Mouse (Mus musculus) myocyte (in vitro differentiated cells): ENCODE data around the gene Gprin3. TPM values are rescaled to one million over a fixed set of nuclear protein-coding genes. Genes with fewer than 3 reads are reported as not detected.
A peak's percentile ranks its signal among the peaks of the same experiment; 100 is the strongest.

Experiments
- H3K27me3 ChIP-seq: one replicate; pipeline ENCODE4 v1.6.1; 2011; ENCODE audit not compliant: control insufficient read depth, insufficient read depth, insufficient read length
- H3K36me3 ChIP-seq: one replicate; pipeline ENCODE4 v1.6.1; 2011; ENCODE audit not compliant: control insufficient read depth, insufficient read depth
- H3K4me2 ChIP-seq: one replicate; pipeline ENCODE4 v1.6.1; 2011; ENCODE audit warnings: low read depth, control low read depth
- H3K4me3 ChIP-seq: one replicate; pipeline ENCODE4 v1.5.1; 2011; ENCODE audit warnings: mild to moderate bottlenecking, control low read depth, moderate library complexity
- H3K79me2 ChIP-seq: one replicate; pipeline ENCODE4 v1.6.1; 2011; ENCODE audit not compliant: control insufficient read depth, insufficient read depth
- H3ac ChIP-seq: one replicate; pipeline ENCODE4 v1.6.1; 2011; ENCODE audit not compliant: control insufficient read depth, insufficient read length
- CEBPB ChIP-seq: IDR thresholded peaks from 2 replicates; pipeline ENCODE4 v1.6.1; 2011; ENCODE audit warnings: mild to moderate bottlenecking, moderate library complexity; ENCODE audit not compliant: poor library complexity, insufficient read depth, severe bottlenecking
- E2F4 ChIP-seq: IDR thresholded peaks from one replicate; pipeline ENCODE4 v1.6.1; 2011; ENCODE audit warnings: mild to moderate bottlenecking, control low read depth, moderate library complexity; ENCODE audit not compliant: insufficient read depth
- MAX ChIP-seq: IDR thresholded peaks from one replicate; pipeline ENCODE4 v1.6.1; 2011; ENCODE audit warnings: low read depth, mild to moderate bottlenecking, control low read depth
- MYOD1 ChIP-seq, 3 experiments: IDR thresholded peaks; one replicate each; pipeline ENCODE4 v1.6.1; 2011; ENCODE audit warnings: control low read depth in 2 of 3, low read depth in 2 of 3, mild to moderate bottlenecking in 2 of 3, moderate library complexity in 1 of 3; ENCODE audit not compliant: insufficient read length in 2 of 3, control insufficient read depth in 1 of 3
- MYOG ChIP-seq, 3 experiments: IDR thresholded peaks; one replicate each; pipeline ENCODE4 v1.6.1; 2011; ENCODE audit warnings: control low read depth in 2 of 3, low read depth in 2 of 3, mild to moderate bottlenecking in 2 of 3; ENCODE audit not compliant: insufficient read length in 2 of 3, control insufficient read depth in 1 of 3, insufficient read depth in 1 of 3
- POLR2A ChIP-seq: IDR thresholded peaks from one replicate; pipeline ENCODE4 v1.6.1; 2011; ENCODE audit warnings: low read depth, mild to moderate bottlenecking, control low read depth, moderate library complexity; ENCODE audit not compliant: insufficient read length
- POLR2AphosphoS2 ChIP-seq: IDR thresholded peaks from one replicate; pipeline ENCODE4 v1.6.1; 2011; ENCODE audit warnings: low read depth, control low read depth; ENCODE audit not compliant: insufficient read length
- REST ChIP-seq: IDR thresholded peaks from one replicate; pipeline ENCODE4 v1.6.1; 2011; ENCODE audit warnings: mild to moderate bottlenecking, control low read depth, moderate library complexity; ENCODE audit not compliant: insufficient read depth, insufficient read length
- SRF ChIP-seq: IDR thresholded peaks from one replicate; pipeline ENCODE4 v1.6.1; 2011; ENCODE audit warnings: low read depth; ENCODE audit not compliant: control insufficient read depth, insufficient read length
- TCF12 ChIP-seq: IDR thresholded peaks from one replicate; pipeline ENCODE4 v1.6.1; 2011; ENCODE audit warnings: mild to moderate bottlenecking, control low read depth; ENCODE audit not compliant: poor library complexity, insufficient read depth, severe bottlenecking
- TCF3 ChIP-seq: IDR thresholded peaks from one replicate; pipeline ENCODE4 v1.6.1; 2011; ENCODE audit warnings: low read depth, control low read depth; ENCODE audit not compliant: insufficient read length
- USF1 ChIP-seq: IDR thresholded peaks from one replicate; pipeline ENCODE4 v1.6.1; 2011; ENCODE audit warnings: low read depth, mild to moderate bottlenecking, control low read depth, moderate library complexity
- polyA plus RNA-seq: library from polyadenylated mRNA; unstranded; fragments of >200 nt; fragmentation: generic; extraction: Trizol; gene quantifications from one replicate; pipeline ENCODE4 v1.2.1, GENCODE M21; 2012; ENCODE audit warnings: missing spikeins

Gprin3 gene
- polyA plus RNA-seq, 1 experiment, result 0.13 TPM

DNA sequence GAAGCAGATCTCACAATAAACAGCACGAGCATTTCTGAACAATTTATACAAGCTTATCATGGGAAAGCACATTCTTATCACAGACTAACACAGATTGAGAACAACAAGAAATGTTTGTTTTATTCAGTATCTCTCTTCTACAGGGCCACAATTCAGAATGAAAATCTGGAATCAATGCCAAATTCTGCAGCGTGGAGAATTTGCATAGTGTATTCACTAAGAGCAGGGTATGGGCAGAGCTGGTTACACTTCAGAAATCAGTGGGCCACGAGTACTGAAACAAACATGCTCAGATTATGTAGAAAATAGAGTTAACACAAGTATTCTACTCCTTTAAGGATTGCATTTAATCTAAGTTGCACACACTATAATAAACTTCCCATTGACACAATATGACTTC, 6.8 kb downstream of the Gprin3 start:
- no peaks in the 10 kb centered on the region for H3K79me2 ChIP-seq
- no peaks in the 10 kb centered on the region for H3K27me3 ChIP-seq
- TF ChIP-seq MAX (no peak), MYOD1 (IDR thresholded peaks at IDR 0.05; ENCODE audit: control insufficient read depth in 1 of 3, insufficient read length in 2 of 3, low read depth in 2 of 3) (no peak), REST (no peak)
- H3K36me3 ChIP-seq, result no peaks in the 10 kb centered on the region
- H3ac ChIP-seq, result no peak overlapping the region
- no peak overlapping the region for H3K4me2 ChIP-seq
- no peak overlapping the region for H3K4me3 ChIP-seq

DNA sequence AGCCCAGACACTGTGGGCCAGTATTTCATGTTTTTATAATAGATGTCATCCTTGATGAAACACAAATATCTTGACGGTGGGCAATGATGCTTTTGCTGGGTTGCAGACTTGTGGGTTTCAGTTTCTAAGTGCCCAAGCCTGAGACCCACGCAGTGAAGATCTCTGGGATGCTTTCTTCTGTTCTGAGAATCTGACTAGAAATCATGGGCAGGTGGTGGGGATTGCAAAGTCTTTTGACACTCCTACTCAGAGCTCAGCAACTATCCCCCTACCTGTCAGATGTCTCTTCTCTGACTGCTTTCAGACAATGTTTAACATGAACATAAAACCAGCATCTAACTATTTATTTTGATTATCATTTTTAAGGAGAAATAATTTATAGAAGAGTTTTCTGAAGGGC, 7.4 kb downstream of the Gprin3 start:
- H3K27me3 ChIP-seq, result no peaks in the 10 kb centered on the region
- TF ChIP-seq TCF3 (no peak), POLR2A (no peak), POLR2AphosphoS2 (no peak), CEBPB (no peak), TCF12 (no peak), SRF (no peak), MAX (no peak), REST (no peak), USF1 (no peak), MYOG (IDR thresholded peaks at IDR 0.05; ENCODE audit: control insufficient read depth in 1 of 3, insufficient read depth in 1 of 3, insufficient read length in 2 of 3, low read depth in 2 of 3) (no peak), E2F4 (no peak), MYOD1 (IDR thresholded peaks at IDR 0.05; ENCODE audit: control insufficient read depth in 1 of 3, insufficient read length in 2 of 3, low read depth in 2 of 3) (no peak)
- no peak overlapping the region for H3K4me3 ChIP-seq
- no peaks in the 10 kb centered on the region for H3K36me3 ChIP-seq
- no peak overlapping the region for H3ac ChIP-seq
- H3K79me2 ChIP-seq, result no peaks in the 10 kb centered on the region
- no peak overlapping the region for H3K4me2 ChIP-seq

DNA sequence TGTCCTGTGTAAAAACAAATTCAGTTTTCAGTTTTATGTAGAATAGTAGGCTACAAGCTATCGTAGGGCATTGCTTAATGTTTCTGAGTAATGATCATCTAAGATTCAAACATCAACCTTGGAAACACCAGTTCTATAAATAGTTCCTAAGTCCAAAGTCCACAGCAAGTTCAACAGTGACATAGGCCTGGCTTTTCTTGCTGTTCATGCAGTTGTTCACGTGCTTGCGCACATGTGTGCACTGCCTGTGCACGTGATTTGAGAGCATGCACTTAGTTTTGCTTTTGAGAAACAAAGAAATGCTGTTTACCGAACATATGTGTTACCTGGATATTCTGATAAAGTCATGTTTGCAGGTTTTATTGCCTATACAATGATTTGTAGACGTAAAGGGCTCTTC, 11.3 kb downstream of the Gprin3 start:
- Histone ChIP-seq H3K27me3 (no peaks in the 10 kb centered on the region), H3K79me2 (no peaks in the 10 kb centered on the region), H3K36me3 (no peaks in the 10 kb centered on the region), H3K4me3 (no peak overlapping the region), H3K4me2 (no peak overlapping the region), H3ac (no peak overlapping the region)
- TF ChIP-seq MYOD1 (IDR thresholded peaks at IDR 0.05; ENCODE audit: control insufficient read depth in 1 of 3, insufficient read length in 2 of 3, low read depth in 2 of 3), result no peak
- TF ChIP-seq REST, result no peak
- no peak for TF ChIP-seq TCF3
- TF ChIP-seq POLR2A, result no peak
- no peak for TF ChIP-seq TCF12
- no peak for TF ChIP-seq MAX
- no peak for TF ChIP-seq E2F4
- no peak for TF ChIP-seq CEBPB
- TF ChIP-seq USF1, result no peak
- no peak for TF ChIP-seq MYOG (IDR thresholded peaks at IDR 0.05; ENCODE audit: control insufficient read depth in 1 of 3, insufficient read depth in 1 of 3, insufficient read length in 2 of 3, low read depth in 2 of 3)
- TF ChIP-seq SRF, result no peak
- TF ChIP-seq POLR2AphosphoS2, result no peak

DNA sequence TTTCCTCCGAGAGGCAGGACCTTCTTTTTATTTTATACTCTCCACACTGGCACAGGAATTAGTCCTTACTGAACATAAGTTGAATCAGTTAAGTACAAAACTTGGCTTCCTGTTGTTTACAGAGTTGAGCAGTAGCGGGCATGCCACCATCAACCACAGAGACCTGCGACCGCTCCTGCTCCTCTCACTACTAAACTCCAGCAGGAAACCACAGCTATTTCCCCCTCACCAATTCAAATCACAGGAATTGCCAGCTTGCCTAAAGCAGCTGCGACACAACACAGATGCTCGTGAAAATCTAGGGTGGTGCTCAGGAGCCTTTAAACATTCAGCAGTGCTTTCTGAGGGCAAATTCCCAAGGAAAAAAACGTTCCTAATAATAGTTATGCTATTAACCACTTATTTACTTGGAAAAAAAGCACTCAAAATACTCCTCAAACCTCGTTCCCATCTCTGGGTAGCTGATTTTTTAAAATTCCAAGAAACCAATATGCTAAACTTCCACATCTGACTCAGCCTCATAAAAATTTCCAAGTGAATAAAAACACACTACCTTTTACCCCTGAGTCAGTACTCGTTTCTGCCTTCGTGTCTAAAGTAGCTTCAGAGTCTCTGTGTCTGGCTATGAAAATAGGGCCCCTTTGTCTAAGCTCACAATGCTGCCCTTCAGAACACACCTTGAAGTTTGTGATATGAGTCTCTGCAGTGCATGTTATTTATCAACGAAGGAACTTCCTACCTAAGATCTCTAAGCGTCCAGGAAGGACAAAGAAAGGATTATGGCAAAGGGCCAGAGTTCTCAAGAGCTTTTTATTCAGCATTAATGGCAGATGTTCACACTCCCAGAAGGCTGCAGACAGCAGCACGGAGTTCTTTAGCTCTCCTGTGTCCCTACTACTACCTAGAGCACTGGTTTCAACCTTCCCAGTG, 13.4 kb downstream of the Gprin3 start:
- no peak overlapping the region for H3K4me3 ChIP-seq

DNA sequence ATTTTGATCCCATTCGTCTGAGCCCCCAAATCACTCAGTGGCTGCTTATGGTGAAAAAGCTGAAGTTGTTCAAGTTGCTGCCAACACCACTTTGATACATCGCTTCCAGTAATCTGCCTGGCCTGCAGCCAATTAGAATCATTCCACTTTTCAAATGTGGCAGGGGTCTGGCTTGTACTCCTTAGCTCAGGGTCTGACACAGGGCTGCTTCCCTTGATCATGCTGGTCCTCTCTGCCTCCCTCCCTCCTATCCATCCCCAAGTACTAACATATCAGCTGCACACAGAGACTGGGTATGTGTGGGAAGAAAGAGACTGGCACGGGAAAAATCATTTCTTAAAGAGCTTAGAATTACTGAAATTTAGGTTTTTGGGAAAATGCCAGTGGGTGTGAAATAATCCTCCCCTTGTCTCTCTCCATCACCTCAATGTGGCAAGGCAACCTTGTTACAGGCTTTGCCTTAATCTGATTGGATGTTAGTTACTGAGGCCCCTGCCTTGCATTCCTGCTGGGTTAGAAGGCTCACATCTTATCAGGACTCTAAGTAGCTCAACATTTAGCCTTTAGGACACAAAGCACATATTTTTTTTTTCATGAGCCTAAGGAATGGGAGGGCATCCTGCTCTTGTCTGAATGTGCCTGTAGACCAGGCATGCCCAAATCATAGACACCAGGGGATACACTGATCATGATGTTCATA, 16.9 kb downstream of the Gprin3 start:
- Histone ChIP-seq H3K36me3 (no peaks in the 10 kb centered on the region), H3K79me2 (no peaks in the 10 kb centered on the region), H3K4me3 (no peak overlapping the region), H3K4me2 (no peak overlapping the region), H3ac (no peak overlapping the region), H3K27me3 (no peaks in the 10 kb centered on the region)
- TF ChIP-seq E2F4, result no peak
- TF ChIP-seq TCF3, result no peak
- TF ChIP-seq SRF, result no peak
- TF ChIP-seq POLR2A, result no peak
- no peak for TF ChIP-seq POLR2AphosphoS2
- TF ChIP-seq TCF12, result no peak
- no peak for TF ChIP-seq MAX
- no peak for TF ChIP-seq MYOD1 (IDR thresholded peaks at IDR 0.05; ENCODE audit: control insufficient read depth in 1 of 3, insufficient read length in 2 of 3, low read depth in 2 of 3)
- no peak for TF ChIP-seq MYOG (IDR thresholded peaks at IDR 0.05; ENCODE audit: control insufficient read depth in 1 of 3, insufficient read depth in 1 of 3, insufficient read length in 2 of 3, low read depth in 2 of 3)
- no peak for TF ChIP-seq CEBPB
- no peak for TF ChIP-seq USF1
- TF ChIP-seq REST, result no peak

More for the DNA sequence above, 13.4 kb downstream of the Gprin3 start:
- no peaks in the 10 kb centered on the region for H3K79me2 ChIP-seq
- TF ChIP-seq TCF12, result peak; percentile 34
- TF ChIP-seq MYOG (IDR thresholded peaks at IDR 0.05; ENCODE audit: control insufficient read depth in 1 of 3, insufficient read depth in 1 of 3, insufficient read length in 2 of 3, low read depth in 2 of 3), result peak in 2 of 3 experiments; percentile 70
- no peak for TF ChIP-seq SRF
- peak in 2 of 3 experiments; percentile 66 to 70 for TF ChIP-seq MYOD1 (IDR thresholded peaks at IDR 0.05; ENCODE audit: control insufficient read depth in 1 of 3, insufficient read length in 2 of 3, low read depth in 2 of 3)
- no peak overlapping the region for H3ac ChIP-seq
- H3K36me3 ChIP-seq, result no peaks in the 10 kb centered on the region
- peak overlapping the region; percentile 72 for H3K4me2 ChIP-seq
- no peaks in the 10 kb centered on the region for H3K27me3 ChIP-seq
